Mouse (Mus musculus): ENCODE results near the gene Mapre1.
"Not testable (repeated sequence)": the region's sequence is repeated elsewhere in the genome, so short reads cannot be mapped to it uniquely, and the experiment has no call there.

The Mapre1 gene

GRCm38 (mm10) chr2:153740500-153741436 lies at the start of gene Mapre1:
Gene Mapre1, plus strand, starts transcription at chr2:153741274.
- DNase-seq (ENCODE audit: low spot score in 2 of 2): peak; percentile 99 to 100

DNA sequence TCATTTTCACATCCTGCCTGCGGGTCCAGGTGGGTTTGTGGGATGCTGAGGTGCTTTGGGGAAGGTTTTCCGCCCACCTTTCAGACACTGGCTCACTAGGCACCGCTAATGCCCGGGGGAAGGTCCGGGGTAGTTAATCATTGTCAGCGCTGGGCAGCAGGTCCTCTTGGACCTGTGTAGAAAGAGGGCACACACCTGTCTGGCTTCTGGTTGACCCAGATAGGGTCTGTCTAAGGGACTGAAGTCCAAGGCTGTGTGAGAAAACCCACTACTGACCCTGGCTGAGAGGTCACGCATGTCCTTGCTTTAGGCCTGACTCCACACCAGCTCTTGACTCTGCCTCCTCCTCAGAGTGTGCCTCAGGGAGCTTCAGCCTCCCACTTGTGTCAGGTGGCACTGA lies 47.7 kb upstream of the Mapre1 start:
- DNase-seq (ENCODE audit: low spot score in 2 of 2): not testable (repeated sequence)

DNA sequence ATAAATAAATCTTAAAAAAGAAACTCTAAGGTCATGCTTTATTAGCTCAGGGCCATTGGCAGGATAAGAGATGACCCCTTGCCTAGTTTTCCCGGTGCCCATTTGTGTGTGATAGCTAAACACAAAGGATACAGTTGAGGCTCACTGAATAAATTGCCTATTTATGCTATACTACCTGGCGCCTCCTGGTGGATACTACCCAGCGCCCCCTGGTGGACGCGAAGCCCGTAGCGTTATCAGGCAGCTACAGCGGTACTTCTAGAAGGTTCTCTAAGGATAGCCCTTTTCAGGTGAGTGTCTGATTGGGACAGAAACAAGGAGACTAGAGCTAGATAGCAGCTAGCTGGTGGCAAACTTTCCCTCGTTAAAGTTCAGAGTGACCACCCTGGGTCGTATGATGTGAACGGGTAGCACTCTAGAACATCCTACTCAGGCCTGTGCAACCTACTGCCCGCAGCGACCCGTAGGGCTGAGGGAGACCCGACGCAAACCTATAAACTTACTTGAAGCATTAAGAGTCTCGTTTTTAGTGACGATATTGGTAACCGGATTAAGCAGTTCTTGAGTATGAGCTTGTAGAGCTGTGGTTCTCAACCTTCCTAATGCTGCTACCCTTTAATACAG lies 46.5 kb upstream of the Mapre1 start:
- DNase-seq (ENCODE audit: low spot score in 2 of 2): peak; percentile 74 to 91

- DNase-seq (ENCODE audit: low spot score in 2 of 2): no peak
These were observed 44.7 kb upstream of the Mapre1 start, which contains the start of gene Dnmt3c for GRCm38 (mm10) chr2:153696352-153696751. Gene Dnmt3c, plus strand, starts transcription at chr2:153696652.

- DNase-seq (ENCODE audit: low spot score in 2 of 2): no peak
These were observed 37.7 kb upstream of the Mapre1 start for GRCm38 (mm10) chr2:153703389-153703788.

GRCm38 (mm10) chr2:153710701-153711330 lies 30.3 kb upstream of the Mapre1 start:
- peak in 1 of 2 experiments; percentile 22 for DNase-seq (ENCODE audit: low spot score in 2 of 2)

DNA sequence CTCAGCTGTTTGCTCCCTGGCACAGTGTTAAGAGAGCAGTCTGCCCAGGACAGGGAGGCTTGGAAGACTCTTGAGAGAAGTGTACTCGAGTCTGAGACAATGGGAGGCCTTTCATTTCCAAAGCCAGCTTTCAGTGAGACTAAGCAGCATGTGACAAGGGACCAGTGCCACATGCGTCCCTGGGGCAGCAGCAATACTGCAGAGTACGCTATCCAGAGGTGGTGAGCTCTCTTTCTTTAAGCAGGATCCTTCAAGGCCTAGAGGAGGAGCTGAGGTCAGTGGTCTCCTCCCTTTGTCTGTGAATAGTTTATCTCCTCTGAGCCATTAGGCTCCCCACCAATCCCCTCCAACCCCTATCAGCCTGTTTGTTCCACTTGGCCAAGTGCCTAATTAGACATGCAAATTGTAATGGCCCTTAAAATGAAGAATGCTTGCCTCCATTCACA lies 28.4 kb upstream of the Mapre1 start:
- DNase-seq (ENCODE audit: low spot score in 2 of 2): no peak

- DNase-seq (ENCODE audit: low spot score in 2 of 2): peak in 1 of 2 experiments; percentile 23
These were observed 27.8 kb upstream of the Mapre1 start for GRCm38 (mm10) chr2:153713227-153713626.

GRCm38 (mm10) chr2:153717861-153718260 lies 23.2 kb upstream of the Mapre1 start:
- not testable (repeated sequence) for DNase-seq (ENCODE audit: low spot score in 2 of 2)

GRCm38 (mm10) chr2:153723098-153723497 lies 18.0 kb upstream of the Mapre1 start:
- DNase-seq (ENCODE audit: low spot score in 2 of 2): no peak

DNA sequence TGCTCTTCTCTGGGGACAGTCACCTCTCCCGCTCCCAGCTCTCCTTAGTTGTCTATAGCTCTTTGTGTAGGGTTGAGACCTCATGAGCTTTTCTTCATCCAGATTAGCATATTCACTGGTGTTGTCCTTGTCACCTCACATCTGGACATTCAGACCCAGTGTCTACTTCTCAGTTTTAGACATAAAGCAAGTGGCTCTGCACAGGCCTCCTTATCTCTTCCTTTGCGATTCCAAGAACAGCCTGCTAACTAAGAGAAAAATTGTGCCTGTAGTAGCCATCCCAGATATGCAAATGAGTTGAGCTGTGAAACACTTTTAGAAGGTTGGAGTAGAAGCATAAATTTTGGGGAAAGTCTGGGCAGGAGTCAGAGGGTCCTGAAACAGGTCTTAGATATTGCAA lies 16.6 kb upstream of the Mapre1 start:
- no peak for DNase-seq (ENCODE audit: low spot score in 2 of 2)

GRCm38 (mm10) chr2:153724871-153725270 lies 16.2 kb upstream of the Mapre1 start:
- DNase-seq (ENCODE audit: low spot score in 2 of 2): no peak

DNA sequence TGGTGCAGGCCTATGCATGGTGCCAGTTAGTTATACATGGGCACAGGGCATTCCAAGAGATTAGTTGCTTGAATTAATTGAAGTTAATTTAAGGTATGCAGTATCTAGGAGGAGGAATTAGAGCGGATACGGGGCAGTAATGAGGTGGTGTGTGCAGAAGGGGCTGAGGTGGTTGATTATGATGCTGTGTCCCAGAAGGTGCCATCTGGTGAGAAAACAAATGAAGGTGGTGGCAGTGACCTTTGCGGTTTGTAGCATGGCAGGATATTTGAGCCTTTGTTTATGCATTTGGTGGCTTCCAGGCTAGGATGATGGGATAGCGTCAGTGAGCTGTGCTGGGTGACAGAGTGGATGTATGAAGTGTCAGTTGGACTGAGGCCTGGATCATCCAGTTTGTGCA lies 15.8 kb upstream of the Mapre1 start:
- no peak for DNase-seq (ENCODE audit: low spot score in 2 of 2)

- no peak for DNase-seq (ENCODE audit: low spot score in 2 of 2)
These were observed 7.0 kb upstream of the Mapre1 start for GRCm38 (mm10) chr2:153734033-153734432.

DNA sequence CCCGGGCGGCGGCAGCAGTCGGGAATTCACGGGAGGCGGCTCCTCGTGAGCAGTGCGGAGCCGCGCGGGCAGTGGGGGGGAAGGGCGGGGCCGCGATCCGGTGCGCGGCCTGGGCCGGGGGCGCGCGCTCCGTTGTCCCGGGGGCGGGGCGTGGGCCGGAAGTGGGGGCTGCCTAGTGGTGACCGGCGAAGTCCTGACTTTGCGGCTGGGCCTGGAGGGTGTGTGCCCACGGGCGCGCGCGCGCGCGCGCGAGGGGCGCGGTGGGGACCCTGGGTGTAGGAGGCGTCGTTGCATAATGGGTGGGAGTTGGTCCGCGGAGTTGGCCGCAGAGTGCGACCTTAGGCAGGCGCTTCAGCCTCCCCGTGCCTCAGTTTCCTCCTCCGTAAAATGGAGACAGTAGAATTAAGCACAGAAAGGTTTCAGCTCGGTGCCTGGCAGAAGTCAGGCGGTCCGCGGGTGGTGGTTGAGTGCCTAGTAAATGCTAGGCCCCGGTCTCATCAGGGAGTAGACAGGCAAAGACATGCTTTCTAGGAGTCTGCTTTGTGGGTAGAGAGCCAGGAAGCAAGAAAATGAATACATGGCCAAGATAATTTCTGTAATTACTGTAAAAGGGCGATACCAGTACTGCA lies 477 bp downstream of the Mapre1 start:
- DNase-seq (ENCODE audit: low spot score in 2 of 2): no peak

- no peak for DNase-seq (ENCODE audit: low spot score in 2 of 2)
These were observed 6.9 kb downstream of the Mapre1 start for GRCm38 (mm10) chr2:153747994-153748393.

DNA sequence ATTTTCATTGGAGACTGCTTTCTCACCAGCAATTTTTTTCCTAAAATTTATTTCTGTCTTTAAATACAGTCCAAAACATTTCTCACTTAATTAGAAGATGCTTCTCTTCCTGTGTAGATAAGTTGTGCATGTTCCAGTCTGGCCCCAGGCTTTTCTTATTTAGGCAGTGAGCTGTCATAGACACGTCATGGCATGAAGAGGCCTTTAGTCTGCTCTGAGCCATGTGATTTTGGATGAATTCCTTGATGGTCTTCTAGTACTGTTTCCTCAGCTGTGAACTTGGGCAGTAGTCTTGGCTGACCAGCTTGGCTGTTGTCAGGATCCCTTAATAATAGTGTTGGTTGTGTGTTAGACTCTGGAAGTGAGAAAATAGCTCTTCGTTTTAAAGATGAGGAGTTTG lies 9.3 kb downstream of the Mapre1 start:
- no peak for DNase-seq (ENCODE audit: low spot score in 2 of 2)

DNA sequence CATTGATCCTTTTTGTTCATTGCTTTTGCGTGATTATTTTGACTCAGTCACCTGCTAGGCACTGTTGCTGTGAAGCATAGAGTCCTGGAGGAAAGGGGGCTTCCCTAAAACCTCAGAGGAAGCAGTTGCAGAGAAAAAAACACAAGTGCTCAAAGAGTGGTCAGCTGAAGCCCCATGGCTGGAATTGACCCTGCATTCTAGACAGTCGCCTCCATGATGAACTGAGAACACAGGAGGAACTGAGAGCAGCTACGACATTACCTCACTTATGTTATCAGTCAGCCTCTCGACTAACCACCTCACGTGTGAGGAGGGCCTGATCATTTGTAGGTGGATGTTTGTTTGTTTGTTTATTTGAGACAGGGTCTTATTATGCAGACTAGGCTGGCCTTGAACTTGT lies 21.0 kb downstream of the Mapre1 start:
- DNase-seq (ENCODE audit: low spot score in 2 of 2): no peak

GRCm38 (mm10) chr2:153767484-153767883 lies 26.4 kb downstream of the Mapre1 start:
- no peak for DNase-seq (ENCODE audit: low spot score in 2 of 2)

- no peak for DNase-seq (ENCODE audit: low spot score in 2 of 2)
These were observed 27.8 kb downstream of the Mapre1 start for GRCm38 (mm10) chr2:153768881-153769280.

GRCm38 (mm10) chr2:153772950-153773349 lies 31.9 kb downstream of the Mapre1 start:
- no peak for DNase-seq (ENCODE audit: low spot score in 2 of 2)

DNA sequence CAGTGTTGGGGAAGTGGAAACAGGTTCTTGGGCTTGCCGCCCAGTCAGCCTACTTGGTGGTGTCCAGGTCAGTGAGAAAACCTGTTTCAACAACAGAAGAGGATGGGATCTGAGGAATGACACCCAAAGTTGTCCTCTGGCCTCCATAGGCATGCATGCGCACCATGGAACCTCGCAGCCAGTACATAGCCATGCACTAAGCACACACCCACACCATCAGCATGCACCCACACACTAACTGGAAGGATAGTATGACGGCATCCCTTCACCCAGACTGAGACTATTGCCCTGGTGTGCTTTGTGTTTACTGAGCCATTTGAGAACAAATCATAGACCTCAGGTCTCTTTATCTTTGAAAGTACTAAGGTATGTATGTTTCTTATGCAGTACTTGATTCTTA lies 34.4 kb downstream of the Mapre1 start:
- DNase-seq (ENCODE audit: low spot score in 2 of 2): no peak

Measured in spleen, postnatal 4 days (tissue).